Mouse (Mus musculus): ENCODE results near the gene Dpy30.

DNA sequence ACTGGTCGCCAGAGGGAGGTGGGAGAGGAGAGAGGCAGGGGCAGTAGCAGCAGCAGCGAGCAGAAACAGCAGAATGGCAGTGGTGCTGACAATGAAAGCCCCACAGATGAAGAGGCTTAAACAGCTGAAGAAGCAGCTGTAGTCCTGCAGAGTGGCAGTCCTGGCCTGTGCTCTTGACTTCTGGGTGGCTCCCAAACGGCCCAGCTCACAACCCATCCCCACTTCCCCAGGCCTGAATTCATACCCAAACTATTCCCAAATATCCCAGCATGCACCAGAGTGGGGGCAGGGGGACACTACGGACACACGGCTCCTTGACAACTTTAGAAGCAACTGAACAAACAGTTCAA is 58.6 kb downstream of the Dpy30 start:
- no peak for TF ChIP-seq GATA1 (IDR thresholded peaks at IDR 0.05; ENCODE audit: low read length)
- no peak for TF ChIP-seq TAL1 (IDR thresholded peaks at IDR 0.05; ENCODE audit: low read length)
